Mouse (Mus musculus) CD4-positive naive resting alpha-beta T cell, adult 57 days (primary cell): ENCODE results near the gene Actg2. TPM values are rescaled to one million over a fixed set of nuclear protein-coding genes. Genes with fewer than 3 reads are reported as not detected.

Experiments
- total RNA-seq: library from RNA; stranded (reverse); gene quantifications from one replicate; pipeline ENCODE4 v1.2.4, GENCODE M21; 2023

Actg2 gene
- not detected for total RNA-seq

GRCm38 (mm10) chr6:83536028-83536794 is at the start of gene Actg2:
Actg2 (minus strand) TSS chr6:83536265.

GRCm38 (mm10) chr6:83572671-83573070 is 36.6 kb upstream of the Actg2 start, which contains the start of gene Stambp:
Stambp (minus strand) TSS chr6:83572729.

DNA sequence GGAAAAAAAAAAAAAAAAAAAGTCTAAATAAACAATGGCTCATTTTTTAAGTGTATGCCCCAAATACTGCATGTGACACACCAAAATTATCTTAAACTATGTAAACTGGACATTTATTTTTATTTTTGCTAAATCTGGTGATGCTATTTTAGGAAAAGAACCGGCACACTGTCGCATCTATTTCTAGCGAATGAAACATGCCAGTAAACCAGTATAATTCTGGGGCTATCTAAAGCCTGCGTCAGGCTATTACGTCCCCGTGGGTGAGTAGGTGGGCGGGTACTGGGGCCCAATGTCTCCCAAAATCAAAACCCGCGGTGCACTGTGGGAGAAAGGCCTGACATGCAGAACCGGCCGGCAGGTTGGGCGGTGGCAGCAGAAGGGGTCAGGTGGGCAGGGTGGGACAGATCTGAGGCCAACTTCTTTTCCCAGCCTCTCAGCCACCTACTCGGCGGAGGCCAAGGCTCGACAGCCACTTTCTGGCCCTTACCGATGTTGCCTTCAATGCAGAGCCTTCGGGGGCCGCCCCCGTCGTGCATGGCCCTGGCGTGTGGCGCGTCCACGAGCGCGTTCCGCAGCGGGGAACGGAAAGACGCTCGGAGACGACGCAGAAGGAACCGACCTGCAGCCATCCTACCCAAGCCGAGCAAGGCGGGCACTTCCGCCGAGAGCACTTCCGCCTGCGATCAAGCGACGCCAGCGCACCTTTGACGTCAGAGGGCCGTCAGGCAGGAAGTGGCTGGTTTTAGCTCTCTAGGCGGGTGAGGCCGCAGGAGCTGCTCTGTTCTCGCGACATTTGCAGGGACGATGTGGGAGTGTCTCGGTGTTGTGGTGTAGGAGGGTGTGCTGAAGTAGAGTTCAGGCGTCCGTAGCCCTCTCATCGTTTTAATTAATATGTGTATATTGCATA is 29.6 kb downstream of the Actg2 start, which contains the start of gene Dguok:
Gene Dguok, minus strand, starts transcription at position 712 of the 910 bp plus-strand sequence.

Other genes with a start within 250 kb of the Actg2 start
- gene Mthfd2, start 210.4 kb downstream of the Actg2 start, total RNA-seq, result 48.9 TPM
- gene Mob1a, start 210.2 kb downstream of the Actg2 start, total RNA-seq, result 97.1 TPM
- 28.4 TPM for gene Bola3, start 187.1 kb downstream of the Actg2 start, total RNA-seq
- 191 TPM for gene Tet3, start 77.2 kb downstream of the Actg2 start, total RNA-seq
- gene Dguok, start 29.3 kb downstream of the Actg2 start, total RNA-seq, result 52.4 TPM
- gene Stambp, start 36.5 kb upstream of the Actg2 start, total RNA-seq, result 20.4 TPM
- not detected for gene Clec4f, start 119.9 kb upstream of the Actg2 start, total RNA-seq
- 0.50 TPM for gene Cd207, start 141.6 kb upstream of the Actg2 start, total RNA-seq
- gene Vax2, start 175.0 kb upstream of the Actg2 start, total RNA-seq, result not detected
- not detected for gene Atp6v1b1, start 206.7 kb upstream of the Actg2 start, total RNA-seq
- not detected for gene Ankrd53, start 226.4 kb upstream of the Actg2 start, total RNA-seq
- gene Tex261, start 239.5 kb upstream of the Actg2 start, total RNA-seq, result 62.1 TPM